Mouse (Mus musculus) testis, postnatal 14 days (tissue): ENCODE data around the gene Ncam1.
A peak's percentile ranks its signal among the peaks of the same experiment; 100 is the strongest.

Experiments used
- DNase-seq: peaks from one replicate; pipeline ENCODE4 v3.0.0; 2021; ENCODE audit warnings: low spot score

Gene Ncam1

DNA sequence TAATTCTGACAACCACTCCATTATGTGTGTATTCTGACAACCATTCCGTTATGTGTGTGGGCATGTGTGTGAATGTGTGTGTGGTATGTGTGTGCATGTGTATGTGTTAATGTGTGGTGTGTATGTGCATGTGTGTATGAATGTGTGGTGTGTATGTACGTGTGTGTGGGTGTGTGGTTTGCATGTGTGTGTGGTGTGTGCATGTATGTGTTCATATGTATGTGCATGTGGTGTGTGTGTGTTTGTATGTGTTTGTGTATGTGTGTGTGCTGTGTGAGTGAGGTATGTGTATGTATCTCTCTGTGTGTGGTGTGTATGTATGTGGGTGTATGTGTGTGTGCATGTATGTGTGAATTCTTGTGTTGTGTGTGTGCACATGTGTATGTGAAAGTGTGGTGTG, 298.8 kb downstream of the Ncam1 start:
- no peak for DNase-seq

DNA sequence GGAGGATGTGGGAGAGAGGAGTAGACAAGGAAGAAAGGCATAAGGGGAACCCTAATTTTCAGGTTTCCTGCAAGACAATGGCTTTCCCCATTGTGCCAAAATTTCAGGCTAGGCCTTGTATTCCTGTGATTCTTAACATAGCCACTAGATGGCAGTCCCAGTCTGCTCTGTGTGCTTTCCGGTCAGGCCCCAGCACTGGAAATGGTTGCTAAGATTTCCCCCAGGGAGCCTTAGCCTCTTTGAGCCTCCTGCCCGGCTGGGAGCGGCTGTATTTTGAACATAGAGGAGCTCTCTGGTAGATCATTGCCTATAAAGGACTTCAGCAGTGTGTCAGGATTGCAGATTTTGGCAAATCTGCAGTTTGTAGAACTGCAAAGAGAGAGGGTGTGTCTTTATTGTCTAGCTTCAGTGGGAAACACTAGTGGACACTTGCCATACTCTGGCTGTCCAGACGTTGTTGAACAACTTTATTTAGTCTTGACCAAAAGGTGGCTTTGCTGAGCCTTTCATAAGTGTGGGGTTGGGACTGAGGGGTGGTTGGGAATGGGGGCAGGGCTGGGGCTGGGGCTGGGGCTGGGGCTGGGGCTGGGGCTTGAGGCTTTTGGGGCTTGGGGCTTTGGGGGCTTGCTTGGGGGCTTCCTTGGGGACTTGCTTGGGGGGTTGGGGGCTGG, 304.6 kb downstream of the Ncam1 start:
- DNase-seq, result peak; percentile 44

DNA sequence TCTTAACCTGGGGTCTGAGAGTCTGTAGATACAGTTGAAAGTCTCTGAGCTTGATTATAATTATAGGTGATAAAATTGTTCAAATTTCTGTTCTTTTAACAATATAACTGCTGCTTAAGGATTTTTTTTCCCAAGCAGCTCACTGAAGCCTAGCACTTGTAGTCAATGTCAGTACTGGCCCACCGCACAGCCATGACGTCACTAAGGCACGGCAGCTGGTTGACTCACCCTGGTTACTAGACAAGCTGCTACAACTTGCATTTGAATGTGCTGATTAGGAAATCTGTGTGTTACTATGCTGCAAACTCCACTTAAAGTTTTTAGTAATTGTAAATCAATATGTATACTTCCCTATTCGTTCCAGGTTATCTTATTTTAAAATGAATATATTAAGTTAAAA, 308.1 kb downstream of the Ncam1 start:
- DNase-seq, result no peak

DNA sequence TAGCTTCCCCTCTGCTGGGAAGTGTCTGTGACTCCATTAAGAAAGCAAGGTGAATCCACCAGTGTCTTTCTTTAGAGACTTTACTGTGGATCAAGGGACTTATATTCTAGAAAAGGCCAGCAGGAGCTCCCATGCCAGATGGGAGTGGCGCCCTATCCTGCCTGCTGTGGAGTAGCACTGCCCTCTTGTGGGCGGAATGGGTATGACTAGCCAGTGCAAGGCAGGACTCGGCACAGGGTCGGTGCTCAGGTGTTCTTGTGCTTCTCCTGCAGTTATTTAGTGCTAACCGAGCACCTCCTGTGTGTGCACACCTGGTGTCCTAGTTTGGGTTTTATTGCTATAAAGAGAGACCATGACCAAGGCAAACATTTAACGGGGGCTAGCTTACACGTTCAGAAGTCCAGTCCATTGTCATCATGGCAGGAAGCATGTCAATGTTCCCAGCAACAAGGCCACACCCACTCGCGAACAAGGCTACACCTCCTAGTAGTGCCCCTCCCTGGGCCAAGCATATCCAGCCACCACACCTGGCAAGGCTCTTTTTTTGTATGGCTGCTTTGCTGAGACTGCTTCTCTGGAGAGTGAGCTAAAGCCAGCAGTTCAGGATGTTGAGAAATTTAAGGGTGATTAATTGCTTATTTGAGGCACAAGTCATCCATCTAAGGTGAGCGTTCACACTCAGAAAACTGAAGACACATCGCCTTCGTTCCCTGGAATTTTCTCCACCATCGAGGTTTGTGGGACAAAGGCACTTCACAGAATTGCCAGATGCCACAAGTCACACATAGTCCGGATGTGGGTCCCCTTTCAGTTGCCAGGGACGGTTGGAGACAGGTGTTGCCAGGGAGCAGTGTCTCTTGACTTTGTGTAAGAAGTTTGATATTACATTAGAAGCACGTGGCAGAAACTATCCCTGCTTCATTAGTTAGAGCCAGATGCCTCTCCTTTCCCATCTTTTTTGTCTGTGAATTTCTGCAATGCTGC, 309.5 kb downstream of the Ncam1 start:
- peak; percentile 70 for DNase-seq

DNA sequence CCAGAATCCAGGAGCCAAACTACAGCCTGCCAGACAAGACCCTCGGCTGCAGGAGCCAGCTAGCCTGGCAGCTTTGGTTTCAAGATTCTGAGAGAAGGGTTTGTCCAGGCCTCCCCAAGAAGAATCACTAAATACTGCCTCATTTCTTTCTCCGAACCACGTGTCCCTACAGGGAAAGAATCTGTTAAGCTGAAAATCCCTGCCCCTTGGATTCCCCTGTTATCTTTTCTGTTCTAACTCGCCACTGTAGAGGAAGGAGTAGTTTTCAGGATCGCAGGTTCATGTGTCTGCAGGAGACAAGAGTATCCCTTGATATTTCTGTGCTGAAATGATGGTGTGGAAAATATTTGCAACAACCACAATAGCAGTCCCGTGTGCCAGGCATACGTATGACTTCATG, 310.5 kb downstream of the Ncam1 start:
- no peak for DNase-seq

DNA sequence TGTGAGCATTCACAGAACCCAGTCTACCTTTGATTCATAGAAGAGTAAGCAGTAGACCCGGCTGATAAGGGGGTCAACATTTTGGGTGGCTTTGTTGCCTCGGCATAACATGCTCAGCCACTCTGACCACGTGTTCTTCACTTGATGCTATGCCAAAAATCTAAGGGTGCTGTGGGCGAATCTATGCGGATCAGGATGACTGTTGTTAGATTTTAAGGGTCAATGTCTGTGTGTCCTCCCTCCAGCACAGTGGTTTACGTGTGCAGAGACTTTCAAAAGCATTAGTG, 311.1 kb downstream of the Ncam1 start:
- no peak for DNase-seq

DNA sequence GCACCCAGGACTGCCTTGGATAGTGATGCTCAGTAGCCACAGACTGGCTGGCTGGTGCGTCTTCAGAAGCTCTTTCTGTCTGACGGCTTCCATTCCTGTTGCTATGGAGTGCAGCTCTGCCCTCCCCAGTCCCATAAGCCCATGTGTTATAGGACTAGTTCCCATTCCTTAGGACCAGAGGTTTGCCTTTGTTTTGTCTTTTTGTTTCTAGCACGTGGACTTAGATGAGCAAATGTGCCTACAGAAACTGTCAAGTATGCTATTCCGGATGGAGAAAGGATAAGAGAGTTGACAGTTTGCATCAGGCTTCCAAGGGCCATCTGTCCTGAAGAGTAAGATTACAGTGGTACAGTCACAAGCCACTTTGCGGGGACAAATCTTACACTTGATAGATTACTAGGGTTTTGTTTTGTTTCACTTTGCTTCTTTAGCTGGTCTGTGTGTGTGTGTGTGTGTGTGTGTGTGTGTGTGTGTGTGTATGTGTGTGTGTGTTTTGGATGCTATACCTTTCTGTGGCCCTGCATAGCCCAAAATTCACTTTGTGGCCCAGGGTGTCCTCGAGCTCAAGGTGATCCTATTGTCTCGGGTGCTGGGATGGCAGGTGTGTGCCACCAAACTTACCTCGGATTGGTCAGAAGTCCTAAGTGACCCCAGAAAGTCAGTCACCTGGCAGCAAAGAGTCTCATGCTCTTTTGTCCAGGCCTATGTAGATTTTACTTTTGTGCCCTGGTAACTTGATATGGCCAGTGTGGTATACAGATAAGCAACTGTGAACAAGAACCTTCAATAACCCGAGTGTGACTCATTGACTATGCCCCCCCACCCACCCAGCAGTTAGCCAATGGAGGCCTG, 311.7 kb downstream of the Ncam1 start:
- DNase-seq, result no peak

DNA sequence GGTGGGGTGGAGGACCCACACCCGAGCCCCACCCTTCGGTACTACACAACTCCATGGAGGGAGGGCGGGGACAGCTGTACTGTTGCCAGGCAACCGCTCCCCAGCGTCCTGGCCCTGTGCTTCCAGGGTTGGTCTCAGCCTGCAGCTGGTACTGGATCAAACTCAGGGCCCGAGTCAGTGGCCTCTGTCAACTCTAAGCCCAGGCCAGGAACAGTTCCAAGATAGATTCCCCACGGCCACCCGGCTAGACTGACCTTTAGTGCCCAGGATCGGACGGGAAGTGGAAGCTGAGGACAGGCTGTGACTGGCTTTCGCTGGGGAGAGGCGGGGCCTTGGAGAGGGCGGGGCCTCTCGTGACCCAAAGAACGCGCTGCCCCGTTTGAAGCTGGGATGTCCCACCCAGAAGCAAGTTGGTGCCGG, 312.8 kb downstream of the Ncam1 start, which contains the start of gene Ttc12:
Gene Ttc12, minus strand, starts transcription at position 334 of the 420 bp plus-strand sequence.
- DNase-seq, result peak; percentile 80

DNA sequence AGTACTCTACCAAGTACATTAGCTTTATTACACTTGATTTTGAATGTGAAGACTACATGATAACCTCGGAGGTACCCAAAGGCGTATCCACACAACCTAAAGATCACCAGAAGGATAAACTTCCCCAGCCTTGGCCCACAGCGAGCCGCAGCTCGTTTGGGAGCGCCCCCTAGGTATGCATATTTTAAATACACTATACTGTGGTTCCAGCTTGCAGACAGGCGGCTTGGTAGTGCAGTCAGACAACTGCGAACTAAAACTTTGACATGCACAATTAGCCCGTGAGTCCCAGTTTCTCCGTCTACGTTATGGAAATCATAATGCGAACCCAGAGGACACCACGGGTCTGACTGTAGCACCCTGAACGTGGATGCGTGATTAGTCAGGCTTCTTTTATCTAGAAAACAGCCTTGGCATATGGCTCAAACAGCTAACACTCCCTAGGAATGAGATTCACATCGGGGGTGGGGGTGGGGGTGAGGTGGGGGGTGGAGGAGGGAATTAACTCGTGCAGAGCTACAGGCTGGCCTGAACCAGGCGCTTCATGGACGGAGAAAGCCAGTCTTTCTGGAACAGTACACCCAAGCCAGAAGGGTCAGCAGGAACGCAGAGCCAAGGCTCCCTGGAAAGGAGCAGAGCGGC, 313.4 kb downstream of the Ncam1 start:
- no peak for DNase-seq

DNA sequence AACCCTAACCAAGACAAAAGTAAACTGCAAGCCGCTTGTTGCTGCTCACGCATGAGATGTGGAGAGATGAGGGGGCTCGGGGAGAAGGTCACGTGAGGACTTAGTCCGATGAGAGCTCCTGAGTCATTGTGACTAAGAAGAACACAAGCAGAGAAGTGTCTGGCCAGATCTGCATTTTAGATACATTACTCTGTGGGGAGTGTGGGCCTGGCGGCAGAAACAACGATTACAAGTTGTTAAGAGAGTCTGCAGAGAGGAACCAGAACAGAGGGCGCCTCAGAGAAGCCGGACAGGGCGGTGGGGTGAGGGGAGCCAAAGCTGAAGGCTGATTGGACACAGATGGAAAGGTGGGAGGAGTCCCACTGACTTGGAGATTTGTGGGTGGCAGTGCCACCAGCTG, 315.4 kb downstream of the Ncam1 start:
- DNase-seq, result peak; percentile 20

DNA sequence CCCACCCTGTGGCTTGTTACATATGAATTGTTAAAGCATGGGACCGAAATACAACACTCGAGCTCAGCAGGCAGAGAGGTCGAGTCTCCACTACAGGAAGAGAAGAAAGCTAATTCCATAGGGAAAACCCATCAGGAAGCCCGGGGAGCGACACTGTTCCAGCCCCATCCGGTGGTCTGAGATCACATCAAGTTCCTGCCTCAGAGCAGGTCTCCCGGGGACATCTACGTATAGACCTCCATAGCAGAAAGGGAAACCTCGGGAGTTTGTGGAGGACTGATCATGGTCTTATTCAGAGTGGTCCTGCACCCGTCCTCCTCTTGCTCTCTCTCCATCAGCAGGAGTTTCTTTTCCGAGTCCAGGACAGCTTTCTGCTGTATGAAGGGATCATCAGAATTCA, 326.6 kb downstream of the Ncam1 start:
- no peak for DNase-seq

DNA sequence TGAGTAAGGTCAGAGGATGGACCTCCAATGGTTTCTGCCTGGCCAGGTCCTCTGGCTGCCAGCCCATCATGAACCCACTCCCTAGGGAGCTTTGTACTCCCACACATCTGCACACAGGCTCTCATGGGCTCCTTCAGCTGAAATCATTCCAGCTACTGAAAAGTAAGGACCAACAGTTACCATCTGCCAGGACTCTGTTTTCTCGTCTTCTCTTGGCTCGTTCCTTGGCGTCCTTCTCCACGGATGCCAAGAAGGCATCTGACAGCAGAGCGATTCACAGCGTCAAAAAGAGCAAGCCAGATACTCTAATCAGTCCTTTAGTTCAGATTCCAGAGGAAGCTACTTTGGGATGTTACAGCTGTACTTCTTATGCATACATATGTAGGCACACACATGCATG, 327.8 kb downstream of the Ncam1 start:
- DNase-seq, result no peak

DNA sequence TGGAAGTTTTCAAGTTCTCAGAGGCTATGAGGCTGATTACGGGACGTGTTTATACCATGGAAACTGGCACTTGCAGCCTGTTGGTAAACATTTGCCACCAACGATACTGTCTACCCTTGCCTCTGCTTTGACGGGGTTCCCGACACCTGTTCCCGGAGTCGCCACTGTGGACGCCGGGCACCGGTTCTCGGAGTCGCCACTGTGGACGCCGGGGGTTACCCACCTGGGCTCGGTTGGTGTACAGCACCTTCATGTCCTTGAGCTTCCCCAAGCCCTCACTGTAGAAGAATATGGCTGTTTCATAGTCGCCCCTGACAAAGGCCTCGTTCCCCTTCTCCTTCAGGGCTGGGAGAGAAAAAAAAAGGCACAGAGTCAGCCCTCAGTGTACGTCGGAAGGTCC, 328.7 kb downstream of the Ncam1 start:
- no peak for DNase-seq

DNA sequence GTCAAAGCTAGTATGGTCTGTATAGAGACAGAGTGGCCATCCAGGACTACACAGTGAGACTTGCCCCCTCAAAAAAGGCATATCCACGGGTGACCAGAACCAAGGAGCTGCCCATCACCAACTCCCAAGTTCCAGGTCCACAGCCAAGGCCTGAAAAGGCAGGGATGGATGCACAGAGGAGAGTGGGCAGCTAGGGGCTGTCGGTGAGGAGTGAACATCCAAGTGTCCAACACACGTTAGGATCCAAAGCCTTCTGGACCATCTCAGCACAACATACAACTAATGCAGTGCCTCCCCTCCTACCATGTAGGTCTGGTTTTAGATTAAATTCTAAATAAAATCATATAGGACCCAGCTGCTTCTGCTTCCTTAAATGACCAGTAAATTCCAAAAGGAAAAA, 342.6 kb downstream of the Ncam1 start:
- DNase-seq, result no peak

DNA sequence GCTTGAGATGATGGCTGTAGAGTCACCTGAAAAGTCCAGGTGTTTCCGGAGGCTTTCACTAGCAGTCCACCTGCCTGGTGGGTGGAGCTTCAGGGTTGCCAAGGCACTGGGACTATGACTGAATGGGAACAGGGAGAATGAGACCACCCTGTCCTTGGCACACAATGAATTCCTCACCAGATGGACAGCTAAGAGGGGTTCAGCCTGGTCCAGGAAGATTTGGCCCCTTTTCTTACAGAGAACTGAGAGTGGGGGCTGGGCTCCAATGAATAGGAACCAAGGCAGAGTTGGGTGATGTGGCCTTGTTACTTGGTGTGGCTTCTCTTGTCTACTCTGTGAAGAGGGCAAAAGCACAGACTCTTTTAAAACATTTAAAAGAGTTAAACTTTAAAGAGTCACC, 346.3 kb downstream of the Ncam1 start:
- no peak for DNase-seq
